Mouse (Mus musculus) right cerebral cortex, adult 18-20 months (tissue): ENCODE results near the gene Ctnna2.

ENCODE experiments used
- DNase-seq: peaks from one replicate; pipeline ENCODE4 v3.0.0; 2022; ENCODE audit warnings: mixed read lengths

The Ctnna2 gene

GRCm38 (mm10) chr6:77811041-77811440 is 168.5 kb downstream of the Ctnna2 start:
- no peak for DNase-seq

DNA sequence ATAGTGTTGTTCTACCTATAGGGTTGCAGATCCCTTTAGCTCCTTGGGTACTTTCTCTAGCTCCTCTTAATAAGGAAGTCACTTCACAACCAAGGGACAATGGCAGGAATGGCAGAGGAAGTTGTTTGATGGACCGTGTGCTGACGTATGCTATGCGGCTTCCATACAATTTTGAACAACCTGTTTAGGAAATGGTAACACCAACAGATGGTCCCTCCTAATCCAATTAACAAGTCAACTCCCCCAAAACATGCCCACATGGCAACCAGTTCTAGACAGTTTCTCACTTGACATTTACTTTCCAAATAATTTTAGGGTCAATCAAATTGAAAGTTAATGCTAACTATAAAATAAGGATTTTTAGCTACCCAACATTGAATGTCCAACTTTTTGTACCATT is 176.9 kb downstream of the Ctnna2 start:
- DNase-seq: no peak

DNA sequence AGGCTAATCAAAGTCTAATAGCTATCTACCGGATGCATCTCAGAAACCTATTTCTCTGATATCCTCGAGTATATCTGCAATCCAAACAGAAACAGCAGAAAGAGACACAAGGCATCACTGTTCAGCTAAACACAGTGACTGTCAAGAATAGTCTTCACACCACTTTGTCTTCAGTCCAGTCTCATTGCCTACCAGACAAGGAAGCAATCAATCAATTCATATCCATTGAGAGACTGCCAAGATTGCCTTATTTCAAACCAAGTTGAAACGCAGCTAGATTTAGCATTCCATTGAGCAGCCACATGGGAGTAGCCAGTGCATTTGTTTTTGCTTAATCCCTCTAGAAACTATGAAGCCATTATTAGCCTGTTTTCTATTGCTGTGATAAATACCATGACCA is 196.2 kb downstream of the Ctnna2 start:
- DNase-seq: no peak

GRCm38 (mm10) chr6:77768357-77769103 is 211.0 kb downstream of the Ctnna2 start:
- no peak for DNase-seq

- no peak for DNase-seq
Measured at GRCm38 (mm10) chr6:77758164-77758563, 221.3 kb downstream of the Ctnna2 start.

- no peak for DNase-seq
Measured at GRCm38 (mm10) chr6:77745426-77745825, 234.1 kb downstream of the Ctnna2 start.

- DNase-seq: no peak
Measured at GRCm38 (mm10) chr6:77743651-77744050, 235.8 kb downstream of the Ctnna2 start.

DNA sequence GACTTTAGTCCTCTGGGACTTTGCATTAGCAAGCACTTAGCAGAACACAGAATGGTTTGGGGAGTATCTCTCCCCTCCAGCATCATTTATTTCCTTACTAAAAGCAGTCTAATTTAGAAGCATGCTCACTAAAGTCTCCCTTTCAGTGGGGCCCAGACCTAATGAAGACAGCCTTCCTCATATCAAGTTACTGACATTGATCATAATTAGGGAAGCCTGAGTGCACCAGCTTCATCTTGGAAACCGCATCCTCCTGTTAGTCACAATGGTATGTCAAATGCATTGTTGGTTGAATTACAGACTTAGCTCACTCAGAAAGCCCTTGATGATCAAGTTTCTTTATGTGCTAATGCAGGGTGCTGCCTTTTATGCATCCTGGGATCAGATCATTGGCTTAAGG is 236.5 kb downstream of the Ctnna2 start:
- DNase-seq: no peak

DNA sequence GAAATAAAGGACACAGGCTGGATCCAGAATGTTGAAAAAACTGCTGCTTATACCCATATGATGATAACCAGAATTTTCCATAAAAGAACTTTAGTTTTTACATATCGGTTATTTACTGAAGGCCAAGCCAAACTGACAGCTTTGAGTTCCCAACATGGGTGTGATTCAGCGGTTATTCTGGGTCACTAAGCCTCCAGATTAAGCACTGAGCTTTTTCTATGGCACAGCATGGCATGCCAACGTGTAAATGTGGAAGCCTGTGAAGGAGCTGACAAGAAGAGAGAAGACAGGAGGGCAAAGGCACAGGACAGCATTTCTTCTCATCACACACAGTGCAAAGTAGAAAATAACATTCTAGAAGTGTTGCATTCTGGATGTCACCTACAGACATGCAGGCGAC is 240.9 kb downstream of the Ctnna2 start:
- DNase-seq: no peak

GRCm38 (mm10) chr6:77724952-77725299 is 254.6 kb downstream of the Ctnna2 start:
- DNase-seq: no peak

DNA sequence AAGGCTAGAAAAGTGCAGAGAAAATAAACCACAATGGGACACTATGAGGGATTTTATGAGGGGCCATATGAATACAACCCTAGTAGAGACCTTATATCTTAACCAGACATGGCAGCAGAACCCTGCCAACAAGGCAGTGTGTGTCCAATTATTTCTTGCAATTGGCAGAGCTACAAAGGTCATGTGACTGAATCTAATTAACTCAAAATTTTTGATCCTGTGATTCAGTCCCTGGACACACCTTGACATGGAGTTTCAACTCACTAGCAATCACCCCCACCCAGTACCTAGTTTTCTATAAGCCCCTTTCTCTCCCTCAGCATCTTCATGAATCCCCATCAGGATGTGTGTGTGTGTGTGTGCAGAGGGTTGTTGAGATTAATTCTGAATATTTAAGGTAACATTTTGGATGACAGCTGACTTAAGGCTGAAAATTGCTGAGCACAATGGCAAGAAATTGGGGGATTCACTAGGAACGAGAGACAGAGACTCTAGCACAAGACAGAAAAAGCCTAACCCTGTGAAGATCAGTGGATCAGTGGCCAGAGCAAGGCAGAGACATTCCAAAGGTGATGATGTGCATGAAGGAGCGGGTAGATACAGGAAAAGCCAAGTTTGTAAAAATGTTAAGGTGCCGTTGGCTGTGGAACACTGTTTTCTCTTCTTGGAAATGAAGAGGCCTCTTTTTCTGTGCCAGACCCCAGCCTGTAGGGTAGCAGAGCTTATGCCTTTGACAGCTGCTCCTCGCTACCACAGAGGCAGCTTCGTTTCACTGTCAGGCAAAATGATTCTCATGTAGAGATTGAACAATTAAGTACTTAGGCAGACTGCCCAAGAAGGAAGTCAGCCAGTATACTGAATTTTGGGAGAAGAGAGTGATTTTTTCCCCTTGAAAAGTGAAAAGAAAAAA is 255.2 kb downstream of the Ctnna2 start:
- no peak for DNase-seq

GRCm38 (mm10) chr6:77694093-77694492 is 285.4 kb downstream of the Ctnna2 start:
- peak; percentile 48 for DNase-seq

DNA sequence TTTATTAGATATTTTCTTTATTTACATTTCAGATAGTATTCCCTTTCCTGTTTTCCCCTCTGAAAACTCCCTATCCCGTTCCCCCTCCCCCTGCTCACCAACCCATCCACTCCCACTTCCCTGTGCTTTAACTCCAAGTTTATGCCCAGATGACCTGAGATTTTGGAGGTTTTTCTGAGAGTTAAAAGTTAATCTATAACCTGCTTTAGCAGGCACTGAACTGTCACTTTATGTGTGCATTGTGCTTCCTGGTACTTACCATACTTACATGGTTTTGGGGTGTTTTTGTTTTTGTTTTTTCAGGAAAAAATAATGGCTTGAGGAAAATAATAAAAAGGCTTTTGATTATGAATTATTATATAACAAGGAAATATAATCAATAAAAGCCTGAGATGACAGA is 292.3 kb downstream of the Ctnna2 start:
- DNase-seq: no peak

GRCm38 (mm10) chr6:77650127-77650526 is 329.4 kb downstream of the Ctnna2 start:
- peak; percentile 55 for DNase-seq

DNA sequence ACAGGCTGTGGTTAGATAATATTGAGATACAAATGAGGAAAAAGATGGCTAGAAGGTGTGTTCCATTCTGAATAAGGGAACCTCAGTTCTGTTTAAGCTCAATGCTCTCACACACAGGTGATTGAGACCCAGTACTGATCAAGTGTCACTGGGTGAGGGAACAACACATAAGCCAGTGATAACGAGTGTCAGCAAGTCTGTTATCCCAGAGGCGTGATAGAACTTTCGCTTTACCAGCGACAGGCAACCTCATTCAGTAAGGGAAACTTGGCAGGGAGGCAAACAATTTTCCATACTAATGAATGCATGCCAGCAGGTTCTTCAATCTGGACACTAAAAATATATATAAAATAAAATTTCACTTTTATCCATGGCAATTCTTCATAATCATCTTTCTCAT is 334.9 kb downstream of the Ctnna2 start:
- DNase-seq: peak; percentile 10

GRCm38 (mm10) chr6:77638784-77639183 is 340.7 kb downstream of the Ctnna2 start:
- no peak for DNase-seq

- peak; percentile 83 for DNase-seq
Measured at GRCm38 (mm10) chr6:77633997-77634396, 345.5 kb downstream of the Ctnna2 start.

- peak; percentile 39 for DNase-seq
Measured at GRCm38 (mm10) chr6:77628573-77629192, 350.8 kb downstream of the Ctnna2 start.

GRCm38 (mm10) chr6:77604642-77605392 is 374.7 kb downstream of the Ctnna2 start:
- no peak for DNase-seq

DNA sequence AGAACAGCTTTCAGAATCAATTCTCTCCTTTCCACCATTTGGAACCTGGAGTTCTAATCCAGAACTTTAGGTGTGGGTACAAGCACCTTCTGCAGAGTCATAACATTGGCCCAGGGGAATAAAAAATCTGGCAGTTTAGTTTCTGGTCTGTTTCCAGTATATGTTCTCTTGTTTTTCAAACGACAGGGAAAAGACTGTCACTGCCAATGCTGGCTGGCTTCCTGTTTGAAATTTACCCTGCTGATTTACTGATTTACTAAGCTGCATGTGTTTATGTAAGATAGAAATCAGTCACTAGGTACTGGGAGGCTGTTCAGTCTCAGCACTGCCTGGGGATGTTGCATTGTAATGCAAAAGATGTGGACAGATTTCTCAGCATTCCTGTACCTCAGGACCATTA is 375.6 kb downstream of the Ctnna2 start:
- no peak for DNase-seq

GRCm38 (mm10) chr6:77599244-77599643 is 380.3 kb downstream of the Ctnna2 start:
- DNase-seq: no peak

GRCm38 (mm10) chr6:77582568-77582967 is 396.9 kb downstream of the Ctnna2 start:
- DNase-seq: no peak

DNA sequence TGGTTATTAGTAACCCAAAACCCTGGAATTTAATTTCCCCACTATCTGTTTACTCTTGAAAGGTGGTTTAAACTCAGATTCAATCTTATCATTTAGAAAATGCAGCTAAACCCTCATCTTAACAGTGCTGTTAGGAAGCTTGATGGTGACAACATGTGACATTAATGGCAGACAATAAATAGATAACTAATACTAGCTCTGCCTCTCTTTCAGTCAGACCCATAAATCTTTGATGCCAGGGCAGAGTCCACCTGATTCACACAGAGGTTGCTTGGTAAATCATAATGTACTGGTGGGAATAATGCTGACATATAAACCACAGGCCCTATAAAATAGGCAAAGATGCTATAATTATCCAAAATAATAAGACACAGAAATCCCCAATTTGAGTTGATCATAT is 398.6 kb downstream of the Ctnna2 start:
- no peak for DNase-seq
